Mouse (Mus musculus) MEL (cell line): ENCODE results near the gene Zfyve9.

Experiments used
- CTCF ChIP-seq, 3 experiments: IDR thresholded peaks in 2 of 3; conservative IDR thresholded peaks in 1 of 3; 2 replicates each; pipeline ENCODE4 v1.5.1; 2011 to 2012; ENCODE audit warnings: low read length in 3 of 3, low read depth in 2 of 3, mild to moderate bottlenecking in 2 of 3, improper control_type of control experiment in 1 of 3, inconsistent platforms in 1 of 3, mixed read lengths in 1 of 3, moderate library complexity in 1 of 3; ENCODE audit not compliant: control insufficient read depth in 1 of 3, insufficient read depth in 1 of 3, poor library complexity in 1 of 3, severe bottlenecking in 1 of 3
- ELF1 ChIP-seq: IDR thresholded peaks from 2 replicates; pipeline ENCODE4 v1.6.1; 2014; ENCODE audit warnings: low read depth, mild to moderate bottlenecking, inconsistent platforms, low read length, improper control_type of control experiment, moderate library complexity
- MAFK ChIP-seq: IDR thresholded peaks from 2 replicates; pipeline ENCODE4 v1.6.1; 2011; ENCODE audit warnings: low read depth, mild to moderate bottlenecking, low read length, improper control_type of control experiment, borderline replicate concordance
- MAX ChIP-seq: IDR thresholded peaks from 2 replicates; pipeline ENCODE4 v1.6.1; 2011; ENCODE audit warnings: low read length, improper control_type of control experiment
- NELFE ChIP-seq: IDR thresholded peaks from 2 replicates; pipeline ENCODE4 v1.6.1; 2011; ENCODE audit warnings: low read depth, low read length, improper control_type of control experiment
- POLR2A ChIP-seq, 2 experiments: IDR thresholded peaks; 2 replicates each; pipeline ENCODE4 v1.6.1; 2011 to 2012; ENCODE audit warnings: low read length in 2 of 2, mild to moderate bottlenecking in 2 of 2, control low read depth in 1 of 2, improper control_type of control experiment in 1 of 2, low read depth in 1 of 2, moderate library complexity in 1 of 2; ENCODE audit not compliant: control insufficient read depth in 1 of 2, insufficient read depth in 1 of 2, poor library complexity in 1 of 2
- SIN3A ChIP-seq: IDR thresholded peaks from 2 replicates; pipeline ENCODE4 v1.6.1; 2012; ENCODE audit warnings: low read length, improper control_type of control experiment, inconsistent platforms

DNA sequence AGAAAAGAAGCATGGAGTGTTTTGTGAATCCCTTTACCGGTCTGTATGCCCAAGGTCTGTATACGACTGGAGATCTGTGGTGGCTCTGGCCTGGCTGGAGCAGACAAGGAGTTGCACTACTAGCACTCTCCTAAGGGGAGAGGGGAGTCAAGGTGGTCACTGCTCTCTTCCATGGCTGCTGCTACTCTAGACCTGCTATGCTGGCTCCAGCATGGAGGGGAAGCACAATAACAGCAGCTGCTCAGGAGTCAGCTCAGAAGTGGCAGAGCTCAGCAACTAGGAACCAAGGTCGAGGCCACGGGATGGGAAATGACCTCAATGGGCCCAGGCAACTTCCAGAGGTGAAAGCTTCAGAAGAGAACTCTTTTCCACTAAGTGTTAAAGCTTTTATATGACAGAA lies 30.5 kb upstream of the Zfyve9 start:
- no peak for TF ChIP-seq MAFK
- no peak for TF ChIP-seq CTCF (IDR thresholded peaks at IDR 0.05 in 2 of 3, conservative IDR thresholded peaks at IDR 0.05 in 1 of 3; ENCODE audit: control insufficient read depth in 1 of 3, insufficient read depth in 1 of 3, low read depth in 2 of 3, low read length in 3 of 3, poor library complexity in 1 of 3, severe bottlenecking in 1 of 3)
- no peak for TF ChIP-seq MAX
- no peak for TF ChIP-seq POLR2A (IDR thresholded peaks at IDR 0.05; ENCODE audit: control insufficient read depth in 1 of 2, insufficient read depth in 1 of 2, low read depth in 1 of 2, low read length in 2 of 2, poor library complexity in 1 of 2)
- no peak for TF ChIP-seq ELF1
- no peak for TF ChIP-seq SIN3A
- TF ChIP-seq NELFE, result no peak
